ENCODE assay signal across 8 mouse cellular contexts in genomic region chr10:9092237-9092885, GRCm38 (mm10).
DNase-seq lines count a peak whose midpoint lies in the region; TF ChIP-seq lines count a peak whose summit lies in the region.

No protein-coding gene starts in this region.

- intact Hi-C loops in left cerebral cortex, postnatal 14 days (cut with DNase I), result no loop called here
- intact Hi-C loops in left cerebral cortex, adult 2 months (cut with DNase I), result no loop called here

- no peak for TF ChIP-seq CTCF in left cerebral cortex, adult 2 months (IDR thresholded peaks at IDR 0.05)

- DNase-seq in left cerebral cortex, postnatal 14 days (ENCODE audit: low spot score in 2 of 2), result peak; percentile 12 to 25
- no peak for DNase-seq in left cerebral cortex, adult 2 months (ENCODE audit: extremely low spot score in 1 of 2, low spot score in 2 of 2)
- peak; percentile 48 for DNase-seq in brain, adult 2 months (ENCODE audit: low read depth, low spot score)
- peak; percentile 8 for DNase-seq in gastrocnemius, postnatal 25 days
- DNase-seq in kidney, postnatal 4 days, result peak; percentile 55
- DNase-seq in right cerebral cortex, postnatal 14 days, result peak; percentile 33
- DNase-seq in urinary bladder, postnatal 25 days (ENCODE audit: low spot score), result no peak
- no peak for DNase-seq in spleen, adult 18-20 months

- no peak overlapping the region for H3K27ac ChIP-seq in left cerebral cortex, adult 2 months

- no peak overlapping the region for H3K4me3 ChIP-seq in left cerebral cortex, adult 2 months

Comparison
In these comparisons a context has a peak if more than half of its experiments do, and no peak if none do; other contexts are left out.
1. DNase-seq: peak in left cerebral cortex, postnatal 14 days (2 of 2), brain, adult 2 months (single experiment), gastrocnemius, postnatal 25 days (single experiment), kidney, postnatal 4 days (2 of 2) and right cerebral cortex, postnatal 14 days (single experiment); none in left cerebral cortex, adult 2 months (0 of 2), urinary bladder, postnatal 25 days (single experiment) and spleen, adult 18-20 months (0 of 2).